Mouse (Mus musculus) right cerebral cortex, adult 18-20 months (tissue): ENCODE measurements around the gene Lcor.

Experiments
- DNase-seq: peaks from one replicate; pipeline ENCODE4 v3.0.0; 2022; ENCODE audit warnings: mixed read lengths

The Lcor gene

DNA sequence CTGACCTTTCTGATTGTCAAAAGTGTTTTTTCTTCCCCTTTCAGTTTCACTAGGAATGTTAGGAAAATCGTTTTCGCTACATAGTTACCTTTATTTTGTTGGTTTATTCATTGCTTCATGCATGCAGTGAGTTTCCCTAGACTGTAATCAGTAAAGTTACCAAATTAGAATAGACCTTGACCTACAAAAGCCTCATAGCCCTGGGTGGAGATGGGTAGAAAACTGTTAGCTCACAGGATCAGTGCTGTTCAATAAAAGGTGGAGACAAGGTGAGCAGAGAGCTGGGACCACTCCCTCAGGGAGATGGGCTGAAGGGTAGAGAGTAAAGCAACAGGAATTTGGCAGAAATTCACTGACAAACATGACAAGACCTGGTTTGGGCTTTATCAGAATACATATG lies 91.3 kb downstream of the Lcor start:
- no peak for DNase-seq

DNA sequence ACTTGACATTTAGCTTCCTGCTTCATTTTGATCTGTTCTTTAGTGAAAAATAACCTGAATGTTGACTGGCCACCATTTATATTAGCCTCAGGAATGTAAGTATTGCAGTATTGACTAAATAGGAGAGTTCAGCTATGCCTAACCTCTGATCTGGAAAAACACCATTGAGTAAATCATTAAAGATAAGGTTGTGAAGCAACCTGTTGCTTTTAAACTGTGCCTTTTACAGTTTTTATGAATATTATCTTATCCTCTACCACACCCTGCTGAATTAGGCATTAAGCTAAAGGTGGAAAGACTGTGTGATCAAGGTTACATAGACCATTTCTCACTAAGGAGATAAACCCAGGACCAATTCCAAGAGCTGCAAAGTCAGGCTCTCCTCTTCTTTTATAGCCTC lies 95.1 kb downstream of the Lcor start:
- no peak for DNase-seq

DNA sequence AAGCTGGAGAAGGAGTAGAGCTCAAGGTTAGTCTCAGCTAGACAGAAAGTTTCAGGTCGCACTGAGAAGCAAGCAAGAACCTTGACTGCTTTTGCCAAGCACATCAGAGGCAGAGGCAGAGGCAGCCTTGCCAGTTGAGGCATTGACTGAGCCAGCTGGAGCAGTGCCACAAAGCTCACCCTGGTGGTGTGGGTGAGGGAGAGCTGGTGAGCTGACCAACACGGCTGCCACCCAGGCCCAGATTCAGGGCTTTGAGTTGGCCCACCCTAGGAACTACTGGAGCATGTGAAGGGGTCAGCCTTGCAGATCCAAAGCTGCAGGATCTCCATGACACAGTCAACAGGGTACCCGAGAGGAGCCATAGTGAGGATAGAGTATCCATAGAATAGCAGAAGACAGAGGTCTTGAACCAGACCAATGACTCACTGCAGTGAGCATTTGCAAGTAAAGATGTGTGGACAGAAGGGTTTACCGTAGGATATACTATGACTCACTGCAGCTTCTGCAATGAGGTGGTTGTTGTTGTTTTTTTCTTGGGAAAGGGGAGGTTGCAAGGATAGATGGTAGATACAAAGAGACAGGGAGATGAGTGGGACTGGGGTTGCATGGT lies 97.0 kb downstream of the Lcor start:
- no peak for DNase-seq

DNA sequence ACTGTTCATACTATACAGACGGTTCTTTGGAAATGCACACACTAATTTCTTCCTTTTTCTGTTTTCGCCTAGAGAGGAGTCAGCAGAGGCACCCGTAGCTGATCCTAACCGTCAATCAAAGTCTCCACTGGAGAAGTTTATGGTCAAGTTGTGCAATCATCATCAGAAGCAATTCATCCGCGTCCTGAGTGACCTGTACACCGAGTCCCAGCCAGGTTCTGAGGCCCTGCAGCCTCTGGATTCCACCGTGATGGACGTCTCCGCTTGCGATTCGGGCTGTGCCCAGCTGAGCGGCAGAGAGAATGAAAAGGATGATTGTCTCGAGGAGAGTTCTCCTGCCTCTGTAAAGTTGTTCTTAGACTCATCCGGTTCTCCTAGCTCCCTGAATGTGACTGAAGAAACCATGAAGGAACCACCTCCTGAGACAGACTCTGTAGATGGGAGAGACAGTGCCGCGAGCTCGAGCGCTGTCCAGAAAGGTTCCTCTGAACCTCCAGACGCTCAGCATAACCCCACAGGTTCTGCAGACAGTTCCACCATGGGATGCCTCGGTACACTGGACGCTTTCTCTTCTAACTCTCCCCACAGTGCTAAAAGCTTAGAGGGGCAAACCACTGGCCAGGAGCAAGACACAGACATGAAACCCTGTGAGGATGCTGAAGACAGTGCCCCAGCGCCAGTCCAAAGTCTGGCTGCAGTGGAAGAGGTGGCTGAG lies 99.4 kb downstream of the Lcor start, which contains the start of gene Gm340:
Gene Gm340 (plus strand): TSS at position 665 of the 715 bp plus-strand sequence.
- no peak for DNase-seq

DNA sequence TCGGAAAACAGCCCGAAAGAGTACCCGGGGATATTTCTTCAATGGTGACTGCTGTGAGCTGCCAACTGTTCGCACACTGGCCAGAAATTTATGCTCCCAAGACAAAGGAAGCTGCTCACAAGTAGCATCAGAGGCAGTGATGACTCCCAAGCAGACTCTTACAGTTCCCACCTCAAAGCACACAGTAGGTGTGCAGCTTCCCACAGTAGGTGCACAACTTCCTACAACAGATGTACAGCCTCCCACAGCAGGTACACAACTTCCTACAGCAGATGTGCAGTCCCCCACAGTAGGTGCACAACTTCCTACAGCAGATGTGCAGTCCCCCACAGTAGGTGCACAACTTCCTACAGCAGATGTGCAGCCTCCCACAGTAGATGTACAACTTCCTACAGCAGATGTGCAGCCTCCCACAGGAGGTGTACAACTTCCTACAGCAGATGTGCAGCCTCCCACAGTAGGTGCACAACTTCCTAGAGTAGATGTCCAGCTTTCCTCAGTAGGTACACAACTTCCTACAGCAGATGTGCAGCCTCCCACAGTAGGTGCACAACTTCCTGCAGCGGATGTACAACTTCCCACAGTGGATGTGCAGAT lies 100.6 kb downstream of the Lcor start:
- DNase-seq: no peak

DNA sequence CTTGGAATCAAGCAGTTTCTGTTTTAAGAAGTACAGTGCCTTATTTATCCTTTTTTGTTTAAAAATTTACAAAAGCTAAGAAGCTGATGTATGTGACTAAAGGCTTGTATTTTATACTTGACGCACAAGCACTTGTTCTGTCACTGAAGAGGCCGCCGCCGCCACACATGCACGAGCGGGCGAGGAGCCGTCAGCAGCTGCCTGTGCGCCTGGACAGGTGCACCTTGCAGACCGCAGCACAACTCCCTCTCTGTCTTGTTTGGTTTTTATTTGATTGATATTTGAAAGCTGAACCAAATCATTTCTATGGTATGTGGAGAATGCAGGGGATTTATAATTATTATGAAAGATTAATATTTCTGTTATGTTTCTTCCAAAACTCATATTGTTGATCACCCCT lies 104.3 kb downstream of the Lcor start:
- DNase-seq: no peak

DNA sequence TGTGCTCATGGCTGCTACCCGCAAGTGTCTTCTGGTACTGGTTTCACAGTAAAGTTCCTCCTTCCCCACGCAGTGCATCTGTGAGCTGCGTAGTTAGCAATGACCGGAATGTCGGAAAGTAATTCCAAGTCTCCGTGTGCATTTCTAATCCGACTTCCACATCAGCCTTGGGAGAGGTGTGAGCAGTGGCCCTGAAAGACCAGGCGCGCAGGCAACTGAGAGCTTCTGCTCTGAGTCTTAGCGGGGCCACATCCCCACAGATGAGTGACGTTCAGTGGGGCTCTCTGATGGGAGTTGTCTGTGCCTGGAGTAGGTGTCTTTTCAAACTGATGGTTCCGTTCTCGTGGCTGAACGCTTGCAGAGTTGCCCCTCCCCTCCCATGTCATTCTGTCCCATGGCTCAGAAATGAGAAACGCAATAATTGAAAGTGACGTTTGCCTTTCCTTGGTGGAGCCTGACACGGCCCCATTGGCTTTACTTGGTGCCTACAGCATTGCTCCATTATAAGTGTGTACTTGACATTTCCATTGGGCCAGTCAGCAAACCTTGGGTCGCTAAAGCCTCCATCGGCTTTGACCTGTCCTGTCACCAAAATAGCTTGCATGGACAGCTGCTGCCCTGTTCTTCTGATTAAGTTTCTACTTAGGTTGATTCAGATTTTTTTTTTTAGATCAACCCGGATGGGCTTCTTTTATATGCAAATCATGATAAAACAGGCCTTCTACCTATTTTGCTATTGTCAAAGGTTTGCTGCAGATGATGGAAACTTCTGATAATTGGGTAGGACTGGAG lies 105.2 kb downstream of the Lcor start:
- DNase-seq: no peak

DNA sequence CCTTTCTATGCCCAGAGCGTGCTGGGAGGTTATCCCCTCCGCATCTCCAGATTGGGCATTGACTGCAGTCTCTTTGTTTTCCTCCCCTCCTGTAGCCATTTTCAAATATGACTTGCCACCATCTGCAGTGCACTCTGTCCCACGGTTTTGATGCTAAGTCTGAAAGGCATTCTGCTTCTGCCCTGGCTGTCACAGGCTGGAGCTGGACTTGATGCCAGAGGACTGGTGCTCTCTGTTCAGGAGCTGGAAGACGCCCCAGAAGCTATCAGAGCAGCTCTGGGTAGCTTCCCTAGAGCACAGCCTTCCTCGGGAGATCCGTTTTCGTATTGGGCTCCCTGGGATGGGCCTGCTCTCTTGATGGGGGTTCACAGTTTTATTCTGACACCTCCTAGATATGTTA lies 106.6 kb downstream of the Lcor start:
- no peak for DNase-seq

DNA sequence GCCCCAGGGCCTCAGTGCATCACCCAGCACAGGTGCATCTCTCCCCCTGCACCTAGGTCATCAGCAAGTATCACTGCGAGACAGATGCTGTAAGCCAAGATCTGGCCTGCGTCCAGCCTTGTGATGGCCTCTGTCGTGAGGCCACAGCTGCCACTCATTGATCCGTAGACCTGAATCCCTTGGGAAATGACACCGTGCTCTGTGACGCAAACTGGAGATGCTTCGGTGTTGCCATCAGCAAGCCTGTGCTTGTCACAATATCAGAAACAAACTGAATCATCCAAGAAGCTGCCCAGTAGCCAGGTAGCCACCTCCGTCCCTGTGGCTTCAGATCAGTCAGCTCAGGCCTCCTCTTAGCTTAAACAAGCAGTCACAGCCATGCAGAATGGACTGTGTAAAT lies 107.2 kb downstream of the Lcor start:
- DNase-seq: no peak

DNA sequence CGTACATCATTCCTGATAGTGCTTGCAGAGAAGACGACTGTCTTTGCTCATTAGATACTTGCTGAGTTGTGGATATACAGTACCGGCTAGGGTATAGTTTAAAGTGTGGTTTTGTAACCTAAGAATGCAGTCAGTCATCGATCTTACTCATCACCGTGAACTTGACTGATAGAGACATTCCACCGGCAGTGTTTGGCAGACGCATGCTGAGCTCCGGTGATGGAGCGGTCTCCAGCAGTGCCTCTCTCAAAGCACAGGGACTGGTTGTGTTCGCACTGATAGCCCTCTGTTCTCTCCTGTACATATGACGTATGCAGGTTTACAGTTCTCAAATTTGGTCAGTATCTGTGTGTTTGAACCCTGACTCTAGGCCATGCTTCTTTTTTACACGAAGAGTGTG lies 109.4 kb downstream of the Lcor start:
- no peak for DNase-seq

DNA sequence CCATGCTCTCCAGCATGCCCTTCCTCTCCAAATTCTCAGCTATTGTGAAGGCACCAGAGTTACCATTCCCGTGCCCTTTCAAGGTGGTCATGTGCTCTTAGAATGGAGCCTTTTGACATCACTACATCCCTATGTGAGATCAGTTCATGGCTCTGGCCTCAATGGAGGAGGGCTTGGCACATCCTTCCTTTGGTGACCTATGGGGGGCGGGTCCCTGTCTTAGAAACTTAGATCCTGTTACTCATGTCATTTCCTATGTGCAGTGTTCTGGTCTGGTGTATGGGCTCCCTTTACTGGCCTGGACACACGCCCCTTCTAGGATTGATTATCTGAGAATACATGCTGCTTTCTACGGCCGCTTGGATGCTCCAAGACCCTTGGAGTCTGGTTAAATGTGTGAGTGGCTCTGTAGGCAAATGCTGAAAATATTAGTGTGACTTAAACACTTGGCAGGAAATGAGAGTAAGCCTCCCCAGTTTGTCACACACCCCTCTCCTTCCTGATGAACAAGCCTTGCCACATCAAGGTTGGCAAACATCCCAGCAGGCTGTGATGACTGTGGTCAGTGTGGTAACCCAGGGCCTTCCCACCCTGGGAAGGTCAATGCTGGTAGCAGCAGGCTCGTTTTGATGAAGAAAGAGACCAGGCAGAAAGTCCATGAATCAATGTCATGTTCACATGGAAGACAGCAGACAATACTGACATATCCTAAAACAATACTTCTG lies 114.9 kb downstream of the Lcor start:
- DNase-seq: no peak

DNA sequence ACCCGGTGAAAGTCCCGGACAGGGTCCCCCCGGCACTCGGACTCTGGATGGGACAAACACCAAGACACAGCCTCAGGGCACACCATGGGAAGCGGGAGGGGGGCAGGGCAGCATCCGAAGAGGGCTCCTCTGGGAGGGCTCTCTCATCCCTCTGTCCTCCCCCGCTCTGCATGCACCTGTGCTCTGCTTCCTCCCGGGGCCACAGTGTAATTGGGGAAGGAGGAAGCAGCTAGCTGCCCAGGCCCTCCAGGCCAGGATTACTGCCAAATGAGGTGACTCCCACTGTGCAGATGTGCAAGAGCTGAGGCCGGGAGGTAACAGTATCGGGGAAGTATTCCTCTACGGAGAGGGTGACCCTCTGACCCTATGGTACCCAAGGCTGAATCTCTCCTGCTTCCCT lies 118.2 kb downstream of the Lcor start:
- DNase-seq: no peak

DNA sequence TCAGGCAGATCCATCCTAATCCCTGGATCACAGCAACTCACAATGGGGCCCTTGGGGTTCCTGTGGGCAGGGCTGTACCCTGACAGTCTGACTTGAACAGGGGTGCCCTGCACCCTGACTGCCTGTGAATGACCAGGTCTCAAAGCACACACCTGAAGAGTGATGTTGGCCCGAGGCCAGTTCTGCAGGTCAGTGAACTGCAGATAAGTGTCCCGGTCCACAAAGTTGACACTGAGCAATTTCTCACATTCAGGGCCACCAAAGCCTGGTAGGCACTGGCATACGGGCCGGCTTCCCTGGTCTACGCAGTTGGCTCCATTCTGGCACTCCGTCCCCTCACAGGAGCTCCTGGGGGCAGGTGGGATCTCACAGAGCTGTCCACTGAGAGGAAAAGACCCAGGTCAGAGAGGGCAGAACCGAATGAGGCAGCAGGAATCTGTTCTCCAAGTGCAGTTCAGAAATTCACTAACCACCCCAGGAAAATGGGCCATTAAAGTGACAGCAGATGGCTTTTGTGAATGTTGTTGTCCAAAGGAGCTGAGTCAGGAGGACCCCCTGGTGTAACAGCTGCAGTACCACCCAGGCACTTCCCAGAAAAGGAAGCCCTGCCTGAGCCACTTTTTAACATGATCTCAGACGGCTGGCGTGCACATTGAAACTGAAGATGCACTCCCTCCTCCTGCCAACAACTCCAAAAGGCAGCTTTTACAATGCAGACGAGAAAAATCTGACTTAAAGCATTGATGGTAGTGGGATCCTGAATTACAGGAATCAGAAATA lies 124.0 kb downstream of the Lcor start:
- no peak for DNase-seq

DNA sequence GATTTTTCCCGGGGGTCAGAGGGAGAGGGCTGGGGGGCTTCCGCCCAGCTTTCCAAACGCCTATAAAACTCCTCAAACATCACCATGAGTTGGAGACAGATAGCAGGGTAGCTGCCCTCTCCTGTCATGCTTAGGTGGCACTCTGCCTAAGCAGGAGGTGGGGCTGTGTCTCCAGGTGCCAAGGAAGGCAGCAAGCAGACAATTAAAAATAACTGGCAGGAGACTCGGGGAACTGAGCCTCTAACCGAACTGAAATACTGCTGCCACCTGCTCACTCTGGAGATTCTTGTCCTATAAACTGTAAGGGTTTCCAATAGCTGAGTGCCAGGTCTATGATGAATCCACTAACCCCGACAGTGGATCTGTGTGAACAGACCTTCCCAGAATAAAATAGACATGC lies 129.2 kb downstream of the Lcor start:
- no peak for DNase-seq
